Mouse (Mus musculus): ENCODE data around the gene Etfbkmt. TPM values are rescaled to one million over a fixed set of nuclear protein-coding genes. Genes with fewer than 3 reads are reported as not detected.
"Not testable (repeated sequence)": the region's sequence is repeated elsewhere in the genome, so short reads cannot be mapped to it uniquely, and the experiment has no call there.

The Etfbkmt gene
- polyA plus RNA-seq, 1 experiment = 5.8 TPM

GRCm38 (mm10) chr6:149152119-149152518 lies 12.5 kb downstream of the Etfbkmt start:
- Histone ChIP-seq H3K27ac (ENCODE audit: insufficient read depth, low read depth, low read length) (no peak overlapping the region), H3K4me3 (ENCODE audit: insufficient read depth, low read length) (no peak overlapping the region), H3K4me1 (ENCODE audit: control insufficient read depth, insufficient read depth, low read length) (no peaks in the 10 kb centered on the region)
- TF ChIP-seq POLR2A (IDR thresholded peaks at IDR 0.05; ENCODE audit: borderline replicate concordance, low read depth, low read length) (no peak), CTCF (IDR thresholded peaks at IDR 0.05; ENCODE audit: low read depth, low read length) (no peak)

GRCm38 (mm10) chr6:149153473-149154115 lies 13.9 kb downstream of the Etfbkmt start:
- Histone ChIP-seq H3K27ac (ENCODE audit: insufficient read depth, low read depth, low read length) (no peak overlapping the region), H3K4me3 (ENCODE audit: insufficient read depth, low read length) (no peak overlapping the region), H3K4me1 (ENCODE audit: control insufficient read depth, insufficient read depth, low read length) (no peaks in the 10 kb centered on the region)
- TF ChIP-seq POLR2A (IDR thresholded peaks at IDR 0.05; ENCODE audit: borderline replicate concordance, low read depth, low read length) = no peak
- no peak for TF ChIP-seq CTCF (IDR thresholded peaks at IDR 0.05; ENCODE audit: low read depth, low read length)

GRCm38 (mm10) chr6:149154116-149155030 lies 14.7 kb downstream of the Etfbkmt start:
- Histone ChIP-seq H3K4me3 (ENCODE audit: insufficient read depth, low read length) (no peak overlapping the region), H3K27ac (ENCODE audit: insufficient read depth, low read depth, low read length) (no peak overlapping the region), H3K4me1 (ENCODE audit: control insufficient read depth, insufficient read depth, low read length) (no peaks in the 10 kb centered on the region)
- TF ChIP-seq POLR2A (IDR thresholded peaks at IDR 0.05; ENCODE audit: borderline replicate concordance, low read depth, low read length) = no peak
- TF ChIP-seq CTCF (IDR thresholded peaks at IDR 0.05; ENCODE audit: low read depth, low read length) = no peak

DNA sequence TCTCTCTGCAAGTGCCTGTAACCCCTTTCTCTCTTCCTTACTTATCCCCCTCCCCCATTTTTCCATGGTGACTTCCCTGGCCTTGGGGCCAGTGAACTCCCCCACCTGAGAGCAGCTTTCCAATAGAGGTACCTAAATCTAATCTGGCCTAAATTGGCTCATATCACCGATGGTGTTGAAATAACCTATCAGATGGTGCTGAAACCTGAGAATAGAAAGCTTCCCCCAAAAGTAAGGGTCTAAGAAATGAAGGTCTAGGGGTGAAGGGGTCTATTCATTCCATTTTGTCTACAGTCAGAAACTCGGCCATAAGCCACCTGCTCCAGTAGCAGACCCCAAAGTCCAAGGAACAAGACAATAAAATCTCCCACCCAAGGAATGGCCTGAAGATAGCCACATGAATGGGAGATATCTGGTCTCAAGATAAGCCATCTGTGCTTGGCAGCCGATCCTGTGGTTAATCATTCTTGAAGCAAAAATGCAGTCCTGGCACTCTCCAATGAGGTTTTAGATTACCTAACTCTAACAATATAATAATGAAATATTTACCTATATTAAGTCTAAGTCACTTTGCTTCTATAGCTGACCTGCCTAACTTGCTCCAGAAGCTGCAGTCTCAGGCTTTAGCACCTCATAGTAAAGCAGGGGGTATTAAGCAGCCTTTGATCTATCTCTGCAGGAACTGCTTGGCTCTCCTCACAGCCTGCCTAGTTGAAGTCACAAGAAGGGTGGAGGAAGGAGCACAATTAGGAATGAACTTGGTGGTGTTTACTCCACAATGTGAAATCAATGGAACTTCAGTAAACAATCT lies 15.6 kb downstream of the Etfbkmt start:
- Histone ChIP-seq H3K4me3 (ENCODE audit: insufficient read depth, low read length) (no peak overlapping the region), H3K27ac (ENCODE audit: insufficient read depth, low read depth, low read length) (no peak overlapping the region), H3K4me1 (ENCODE audit: control insufficient read depth, insufficient read depth, low read length) (no peaks in the 10 kb centered on the region)
- no peak for TF ChIP-seq CTCF (IDR thresholded peaks at IDR 0.05; ENCODE audit: low read depth, low read length)

DNA sequence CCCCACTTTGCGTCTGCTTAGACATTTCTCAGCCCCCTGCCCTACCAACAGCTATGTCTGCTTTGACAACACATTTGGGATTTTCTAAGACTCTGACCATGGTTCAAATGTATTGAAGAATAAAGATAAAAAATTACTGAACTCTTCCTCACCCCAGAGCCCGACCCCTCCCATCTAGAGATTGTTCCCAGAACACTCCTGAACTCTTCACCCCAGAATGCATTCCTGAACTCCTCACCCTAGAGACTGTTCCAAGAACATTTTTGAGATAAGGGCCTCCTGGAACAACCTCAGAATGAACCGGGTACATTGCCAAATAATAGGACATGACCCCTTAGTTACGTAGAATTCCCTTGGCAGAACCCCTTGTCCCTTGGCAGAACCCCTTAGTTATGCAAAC lies 27.4 kb downstream of the Etfbkmt start:
- H3K27ac ChIP-seq (ENCODE audit: insufficient read depth, low read depth, low read length); H3K4me1 ChIP-seq (ENCODE audit: control insufficient read depth, insufficient read depth, low read length); H3K4me3 ChIP-seq (ENCODE audit: insufficient read depth, low read length): not testable (repeated sequence)

DNA sequence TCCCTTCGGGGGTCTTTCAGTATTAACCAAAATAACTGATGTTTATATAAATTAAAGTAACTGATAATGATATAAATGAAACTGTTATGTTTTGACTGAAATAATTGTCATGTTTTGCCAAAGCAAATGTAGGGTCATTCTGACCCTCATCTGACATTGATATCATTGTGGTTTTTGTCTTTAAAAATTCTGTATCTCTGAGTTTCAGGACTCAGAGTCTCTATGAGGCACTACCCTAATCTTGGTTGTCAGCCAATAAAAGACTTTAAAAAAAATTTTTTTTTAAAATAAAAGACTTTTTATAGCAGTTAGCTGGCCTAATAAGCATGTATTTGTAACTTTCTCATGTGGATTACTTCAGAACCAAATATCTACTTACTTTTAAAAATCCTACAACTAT lies 28.0 kb downstream of the Etfbkmt start:
- Histone ChIP-seq H3K27ac (ENCODE audit: insufficient read depth, low read depth, low read length) (no peak overlapping the region), H3K4me1 (ENCODE audit: control insufficient read depth, insufficient read depth, low read length) (no peaks in the 10 kb centered on the region), H3K4me3 (ENCODE audit: insufficient read depth, low read length) (no peak overlapping the region)
- no peak for TF ChIP-seq CTCF (IDR thresholded peaks at IDR 0.05; ENCODE audit: low read depth, low read length)
- TF ChIP-seq POLR2A (IDR thresholded peaks at IDR 0.05; ENCODE audit: borderline replicate concordance, low read depth, low read length) = no peak

DNA sequence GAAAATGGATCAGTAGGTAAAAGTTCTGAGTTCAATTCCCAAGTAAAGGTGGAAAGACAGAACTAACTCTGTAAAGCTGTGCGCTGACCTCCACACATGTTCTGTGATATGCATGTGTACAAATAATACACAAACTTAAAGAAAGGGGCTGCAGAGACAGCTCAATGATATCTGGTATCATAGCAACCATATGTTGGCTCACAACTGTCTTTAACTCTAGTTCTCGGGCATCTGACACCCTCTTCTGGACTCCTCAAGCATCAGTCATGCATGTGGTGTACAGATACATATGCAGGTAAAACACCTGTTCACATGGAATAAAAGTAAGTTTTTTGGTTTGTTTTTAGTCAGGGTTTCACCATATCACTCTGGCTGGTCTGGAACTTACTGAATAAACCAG lies 28.8 kb downstream of the Etfbkmt start:
- Histone ChIP-seq H3K4me3 (ENCODE audit: insufficient read depth, low read length) (no peak overlapping the region), H3K4me1 (ENCODE audit: control insufficient read depth, insufficient read depth, low read length) (no peaks in the 10 kb centered on the region), H3K27ac (ENCODE audit: insufficient read depth, low read depth, low read length) (no peak overlapping the region)
- TF ChIP-seq POLR2A (IDR thresholded peaks at IDR 0.05; ENCODE audit: borderline replicate concordance, low read depth, low read length) = no peak
- TF ChIP-seq CTCF (IDR thresholded peaks at IDR 0.05; ENCODE audit: low read depth, low read length) = no peak

DNA sequence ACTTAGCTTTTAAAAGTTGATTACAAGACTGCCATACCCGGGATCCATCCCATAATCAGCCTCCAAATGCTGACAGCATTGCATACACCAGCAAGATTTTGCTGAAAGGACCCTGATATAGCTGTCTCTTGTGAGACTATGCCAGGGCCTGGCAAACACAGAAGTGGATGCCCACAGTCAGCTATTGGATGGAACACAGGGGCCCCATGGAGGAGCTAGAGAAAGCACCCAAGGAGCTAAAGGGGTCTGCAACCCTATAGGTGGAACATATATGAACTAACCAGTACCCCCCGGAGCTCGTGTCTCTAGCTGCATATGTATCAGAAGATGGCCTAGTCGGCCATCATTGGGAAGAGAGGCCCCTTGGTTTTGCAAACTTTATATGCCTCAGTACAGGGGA lies 30.3 kb downstream of the Etfbkmt start:
- H3K27ac ChIP-seq (ENCODE audit: insufficient read depth, low read depth, low read length); H3K4me3 ChIP-seq (ENCODE audit: insufficient read depth, low read length): not testable (repeated sequence)
- peaks cover 14% of the 10 kb centered on the region for H3K4me1 ChIP-seq (ENCODE audit: control insufficient read depth, insufficient read depth, low read length)

GRCm38 (mm10) chr6:149173831-149174625 lies 34.4 kb downstream of the Etfbkmt start:
- Histone ChIP-seq H3K4me3 (ENCODE audit: insufficient read depth, low read length) (no peak overlapping the region), H3K4me1 (ENCODE audit: control insufficient read depth, insufficient read depth, low read length) (peaks cover 17% of the 10 kb centered on the region), H3K27ac (ENCODE audit: insufficient read depth, low read depth, low read length) (peak overlapping the region; percentile 35)
- TF ChIP-seq POLR2A (IDR thresholded peaks at IDR 0.05; ENCODE audit: borderline replicate concordance, low read depth, low read length) = no peak
- no peak for TF ChIP-seq CTCF (IDR thresholded peaks at IDR 0.05; ENCODE audit: low read depth, low read length)
